Mouse (Mus musculus): ENCODE results near the gene Vmn2r43.
"Not testable (repeated sequence)": the region's sequence is repeated elsewhere in the genome, so short reads cannot be mapped to it uniquely, and the experiment has no call there.

Gene Vmn2r43

GRCm38 (mm10) chr7:8260499-8260898 lies at the start of gene Vmn2r43:
Vmn2r43 (minus strand) TSS chr7:8260599.
- not testable (repeated sequence) for DNase-seq (ENCODE audit: low spot score in 2 of 2)

GRCm38 (mm10) chr7:8200220-8200619 lies 60.2 kb downstream of the Vmn2r43 start, which contains the start of gene Vmn2r42:
Vmn2r42 (minus strand) TSS chr7:8200320.
- DNase-seq (ENCODE audit: low spot score in 2 of 2), result not testable (repeated sequence)

All from natural killer cell, adult 2 months (primary cell).